Mouse (Mus musculus) c-Kit-positive CD71-negative TER-119-negative erythroid progenitor cells, embryonic 14.5 days (primary cell): ENCODE data around the gene Nr1d1.

Experiments
- DNase-seq: peaks from one replicate; pipeline ENCODE4 v3.0.0-alpha.2; 2013; ENCODE audit warnings: low read depth

Nr1d1 gene

DNA sequence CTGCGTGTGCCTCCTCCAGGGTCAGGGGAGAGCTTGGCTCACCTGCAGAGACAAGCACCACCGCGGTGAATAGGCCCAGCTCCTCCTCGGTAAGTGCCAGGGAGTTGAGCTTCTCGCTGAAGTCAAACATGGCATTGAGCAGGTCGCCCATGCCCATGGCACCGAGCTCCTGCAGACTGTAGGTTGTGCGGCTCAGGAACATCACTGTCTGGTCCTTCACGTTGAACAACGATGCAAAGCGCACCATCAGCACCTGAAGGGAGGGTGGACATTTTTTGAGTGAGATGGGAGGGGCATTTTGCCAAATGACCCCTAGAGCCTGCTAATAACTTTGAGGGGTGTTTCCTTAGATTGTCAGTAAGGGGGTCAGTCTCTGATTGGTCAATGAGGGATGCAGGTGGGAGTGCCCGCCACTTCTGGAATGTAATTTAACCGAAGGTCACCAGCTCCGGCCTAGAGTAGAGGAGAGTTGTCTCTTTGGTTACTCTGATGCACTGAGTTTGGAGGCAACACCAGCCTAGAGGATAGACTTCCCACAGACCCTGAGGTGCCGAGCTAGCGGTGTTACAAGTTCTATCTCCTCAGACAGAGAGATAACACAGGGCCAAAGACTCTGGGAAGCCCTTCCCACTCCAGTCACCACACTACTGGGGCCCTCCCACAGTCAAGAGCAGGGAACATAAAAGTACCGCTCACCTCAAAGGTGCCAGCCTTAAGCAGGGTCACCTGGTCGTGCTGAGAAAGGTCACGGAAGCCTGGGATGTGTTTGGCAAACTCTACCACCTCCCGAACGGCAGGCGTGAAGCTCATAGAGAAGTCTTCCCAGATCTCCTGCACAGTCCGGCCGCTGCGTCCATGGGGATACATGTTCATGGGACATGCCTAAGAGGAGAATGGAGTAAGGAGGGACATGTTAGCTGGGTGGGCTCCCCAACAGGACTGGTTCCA lies 5.9 kb downstream of the Nr1d1 start:
- DNase-seq: no peak

DNA sequence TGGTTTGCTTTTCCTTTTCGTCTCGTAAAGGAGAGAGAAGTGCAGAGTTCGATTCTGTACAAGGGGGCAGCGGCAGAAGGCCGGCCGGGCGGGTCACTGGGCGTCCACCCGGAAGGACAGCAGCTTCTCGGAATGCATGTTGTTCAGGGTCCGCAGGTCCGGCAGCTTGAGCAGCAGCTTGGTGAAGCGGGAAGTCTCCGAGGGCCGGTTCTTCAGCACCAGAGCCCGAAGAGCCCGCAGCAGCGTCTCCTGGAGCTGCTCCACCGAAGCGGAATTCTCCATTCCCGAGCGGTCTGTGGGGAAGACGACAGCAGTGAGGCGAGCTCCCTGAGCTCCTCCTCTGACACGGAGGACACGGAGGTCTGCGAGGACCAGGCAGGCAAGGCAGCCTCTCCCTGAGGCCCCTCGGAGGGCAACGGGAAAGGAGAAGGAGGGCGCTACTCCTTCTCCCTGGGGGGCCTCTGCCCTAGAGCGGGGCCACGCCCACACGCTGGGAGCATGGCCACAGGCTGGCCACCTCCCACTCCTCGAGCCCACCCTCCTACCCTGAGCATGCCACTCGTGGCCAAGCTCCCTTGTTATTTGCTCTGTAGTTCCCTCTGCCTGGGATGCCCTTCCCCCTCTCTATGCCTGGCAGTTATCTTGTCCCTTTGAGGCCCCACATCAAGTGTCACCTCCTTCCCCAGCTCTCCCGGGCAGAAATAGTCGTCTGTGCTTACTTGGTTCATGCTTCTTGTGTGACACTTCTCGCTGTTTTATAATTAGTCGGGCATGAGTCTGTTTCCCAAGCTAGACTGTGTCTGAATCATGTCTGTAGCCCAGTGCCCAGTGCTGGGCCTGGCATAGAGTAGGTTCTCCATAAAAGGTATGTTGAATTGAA lies 6.8 kb downstream of the Nr1d1 start:
- DNase-seq: no peak

- no peak for DNase-seq
These were observed 7.4 kb downstream of the Nr1d1 start for GRCm38 (mm10) chr11:98767713-98768112.

DNA sequence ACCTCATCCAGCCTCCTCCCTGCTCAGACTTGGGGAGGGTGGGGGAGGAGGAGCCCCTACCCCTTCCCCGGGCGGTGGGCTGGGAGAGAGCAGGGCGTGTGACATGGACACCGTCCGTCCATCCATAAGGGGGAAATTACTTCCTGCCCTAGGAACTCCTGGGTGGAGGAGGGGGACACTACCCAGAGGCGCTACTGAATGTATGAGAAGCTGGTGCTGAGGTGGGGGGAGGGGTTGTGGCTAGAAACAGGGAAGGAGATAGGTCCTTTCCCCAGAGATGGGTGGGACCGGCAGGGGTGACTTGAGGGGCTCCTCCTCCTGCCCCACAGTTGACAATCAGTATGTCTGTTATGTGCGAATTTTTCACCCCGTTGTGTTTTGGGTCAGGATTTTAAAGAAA lies 7.9 kb downstream of the Nr1d1 start:
- no peak for DNase-seq

DNA sequence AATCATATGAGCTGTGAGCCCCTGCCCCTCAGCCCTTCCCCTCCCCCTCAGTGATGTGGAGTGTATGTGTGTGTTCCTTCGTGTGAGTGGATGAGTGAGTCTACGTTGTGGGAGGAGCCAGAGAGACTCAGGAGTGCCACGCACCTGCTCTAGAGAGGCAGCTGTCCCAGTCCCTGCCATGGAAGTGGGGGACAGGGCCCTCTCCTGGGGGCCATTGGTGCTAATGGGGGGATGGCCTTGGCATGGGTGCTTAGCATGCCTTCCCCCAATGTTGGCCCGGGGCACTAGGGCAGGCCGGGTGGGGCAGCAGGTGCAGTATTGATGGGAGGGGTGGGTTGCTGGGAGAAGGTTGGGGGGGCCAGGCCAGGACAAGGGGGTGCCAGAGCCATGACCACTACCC lies 8.3 kb downstream of the Nr1d1 start:
- no peak for DNase-seq

- DNase-seq: no peak
These were observed 8.8 kb downstream of the Nr1d1 start for GRCm38 (mm10) chr11:98766346-98766745.

- DNase-seq: no peak
These were observed 9.5 kb downstream of the Nr1d1 start for GRCm38 (mm10) chr11:98765421-98766309.

DNA sequence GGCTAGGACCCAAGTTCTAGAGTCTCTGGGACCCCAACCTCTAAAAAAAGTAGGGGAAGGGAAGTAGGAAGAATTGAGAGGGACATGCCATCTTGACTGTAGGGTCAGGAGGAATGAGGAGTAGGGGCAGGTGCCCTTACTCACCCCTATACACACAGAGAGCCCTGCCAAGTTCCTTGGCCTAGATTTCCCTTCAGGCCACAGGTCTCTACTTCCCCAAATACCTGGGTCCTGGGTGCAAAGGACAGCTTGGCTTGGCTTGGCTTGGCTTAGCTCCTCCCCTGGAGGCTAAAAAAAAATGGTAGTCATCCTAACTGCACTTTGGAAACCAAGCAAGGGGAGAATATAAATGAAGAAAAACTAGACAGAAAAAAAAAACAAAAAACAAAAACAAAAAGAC lies 10.4 kb downstream of the Nr1d1 start:
- no peak for DNase-seq

GRCm38 (mm10) chr11:98764091-98764490 lies 11.0 kb downstream of the Nr1d1 start:
- no peak for DNase-seq

GRCm38 (mm10) chr11:98763502-98763861 lies 11.7 kb downstream of the Nr1d1 start:
- no peak for DNase-seq

DNA sequence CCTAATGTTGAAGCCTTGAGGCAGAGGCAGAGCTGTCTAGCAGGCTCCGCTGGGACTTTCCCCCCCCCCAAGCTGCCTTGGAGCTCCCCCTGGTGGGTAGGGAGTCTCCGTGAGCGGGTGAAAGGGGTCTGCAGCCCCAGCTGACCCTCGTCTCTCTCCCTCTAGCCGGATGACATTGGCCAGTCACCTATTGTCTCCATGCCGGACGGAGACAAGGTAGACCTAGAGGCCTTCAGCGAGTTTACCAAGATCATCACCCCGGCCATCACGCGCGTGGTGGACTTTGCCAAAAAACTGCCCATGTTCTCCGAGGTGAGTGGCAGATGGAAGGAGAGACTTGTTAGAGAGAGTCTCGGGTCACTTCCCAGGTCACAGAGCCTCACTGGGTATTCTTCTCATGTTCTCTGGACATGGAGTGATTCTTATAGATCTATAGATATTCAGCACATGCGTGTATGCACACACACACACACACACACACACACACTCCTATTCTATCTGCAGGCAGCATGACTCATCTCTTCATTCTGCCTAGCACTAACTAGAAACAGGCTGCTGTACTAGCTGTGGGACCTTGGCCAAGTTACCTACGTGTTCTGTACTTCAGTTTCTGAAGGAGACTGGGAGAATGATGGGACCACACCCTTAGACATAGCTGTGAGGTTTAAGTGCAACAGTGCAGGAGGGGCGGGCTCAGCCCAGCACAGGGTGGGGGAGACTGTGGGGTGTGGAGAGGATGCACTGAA lies 12.2 kb downstream of the Nr1d1 start:
- no peak for DNase-seq

DNA sequence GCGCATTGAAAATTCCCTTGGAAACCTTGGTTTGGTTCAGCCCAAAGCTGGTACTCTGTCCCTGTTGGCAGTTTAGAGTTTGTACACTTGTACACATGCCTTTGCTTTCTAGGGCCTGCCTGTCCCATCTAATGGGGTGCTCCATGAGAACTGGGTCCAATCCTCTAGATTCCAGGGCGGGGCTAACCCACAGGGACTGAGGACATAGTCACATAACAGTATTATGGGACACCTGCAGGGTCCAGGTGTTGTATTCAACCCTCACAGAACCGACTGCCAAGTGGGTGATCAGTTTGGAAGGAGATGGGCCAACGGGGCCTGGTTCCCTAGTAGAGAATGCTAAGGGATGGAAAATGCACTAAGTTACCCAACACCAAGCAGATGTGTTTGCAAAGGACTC lies 13.2 kb downstream of the Nr1d1 start:
- DNase-seq: no peak

- no peak for DNase-seq
These were observed 18.4 kb downstream of the Nr1d1 start for GRCm38 (mm10) chr11:98756711-98757110.

DNA sequence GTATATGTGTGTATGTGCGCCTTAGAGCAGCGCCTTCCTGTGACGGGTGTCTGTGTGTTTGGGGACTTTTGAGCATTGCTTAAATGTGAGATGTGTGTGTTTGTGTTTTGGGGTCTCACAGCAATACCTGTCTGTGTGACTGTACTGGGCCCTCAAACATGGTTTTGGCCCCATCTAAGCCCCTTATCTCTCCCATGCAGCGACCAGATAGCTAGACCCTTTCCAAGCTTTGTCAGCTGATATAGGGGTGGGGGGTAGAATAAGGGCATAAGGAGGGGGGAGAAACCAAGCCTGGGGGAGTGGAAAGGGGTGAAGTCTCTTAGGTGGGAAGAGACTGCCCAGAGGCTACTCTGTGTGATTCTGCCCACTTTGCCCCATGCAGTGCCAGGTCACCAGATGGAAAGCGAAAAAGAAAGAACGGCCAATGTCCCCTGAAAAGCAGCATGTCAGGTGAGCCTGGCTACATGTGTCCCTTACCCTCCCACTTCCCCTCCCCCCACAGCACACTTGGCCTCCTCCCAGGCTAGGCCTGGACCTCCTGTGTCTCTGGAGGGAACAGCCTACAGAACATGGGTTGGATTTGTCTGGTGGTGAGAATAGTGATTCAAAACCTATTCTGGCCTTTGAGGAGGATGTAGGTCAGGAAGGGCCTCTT lies 19.3 kb downstream of the Nr1d1 start:
- DNase-seq: no peak

DNA sequence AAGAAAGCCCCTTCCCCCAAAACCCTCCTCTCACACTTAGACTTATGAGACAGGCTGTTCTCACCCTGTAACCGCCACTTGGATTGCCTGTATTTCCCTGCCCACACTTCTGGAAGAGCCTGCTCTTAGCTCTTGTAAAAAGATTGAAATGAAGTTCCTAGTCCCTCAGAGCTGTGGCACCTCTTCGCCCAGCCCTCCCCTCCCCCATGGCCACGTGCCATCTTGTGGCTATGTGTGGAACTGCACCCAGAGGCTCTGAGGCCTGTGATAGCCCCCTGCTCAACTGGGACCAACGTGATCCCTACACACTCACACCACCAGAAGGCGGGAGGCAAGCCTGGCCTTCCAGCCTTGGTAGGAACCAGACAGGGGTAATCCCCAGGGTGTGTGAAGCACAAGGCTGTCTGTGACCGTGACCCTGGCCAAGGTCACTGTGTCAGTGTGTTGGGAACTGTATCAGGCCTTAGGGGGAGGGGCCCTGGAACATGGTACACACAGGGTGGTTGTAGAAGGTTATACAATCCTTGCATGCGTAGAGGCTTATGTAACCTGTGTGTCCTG lies 20.4 kb downstream of the Nr1d1 start:
- peak; percentile 78 for DNase-seq

GRCm38 (mm10) chr11:98754151-98754620 lies 20.9 kb downstream of the Nr1d1 start:
- DNase-seq: no peak

- no peak for DNase-seq
These were observed 21.9 kb downstream of the Nr1d1 start for GRCm38 (mm10) chr11:98753264-98753663.

DNA sequence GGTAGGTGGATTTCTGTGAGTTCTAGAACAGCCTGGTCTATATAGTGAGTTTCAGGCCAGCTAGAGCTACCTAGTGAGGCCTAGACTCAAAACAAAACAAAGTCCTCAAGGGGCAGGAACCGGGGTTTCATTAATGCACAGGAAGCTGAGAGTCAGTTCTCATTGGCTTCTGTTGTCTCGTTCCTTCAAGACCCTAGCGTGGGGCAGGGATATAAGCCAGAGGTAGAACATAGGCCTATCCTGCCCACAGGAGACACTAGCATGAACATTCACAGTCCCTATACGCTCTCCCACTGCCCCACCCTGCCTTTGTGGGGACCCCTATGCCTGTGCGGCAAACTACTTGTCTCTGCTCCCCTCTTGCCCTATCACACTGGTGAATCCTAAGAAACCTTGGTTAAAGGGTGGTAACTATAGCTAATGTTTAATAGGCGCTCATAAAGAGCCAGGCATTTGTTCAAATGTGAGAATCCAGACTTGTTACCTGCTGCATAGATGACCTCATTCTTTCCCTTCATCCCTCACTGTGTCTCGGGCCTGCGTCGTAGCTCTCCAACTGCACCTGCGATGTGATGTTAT lies 22.5 kb downstream of the Nr1d1 start:
- DNase-seq: no peak

GRCm38 (mm10) chr11:98751221-98751782 lies 23.8 kb downstream of the Nr1d1 start:
- no peak for DNase-seq
